Mouse (Mus musculus): Measurements from ENCODE around the gene Abcc1.

The Abcc1 gene

GRCm38 (mm10) chr16:14361362-14362098 is at the start of gene Abcc1:
TSS of gene Abcc1 (plus strand) at chr16:14361558.
- DNase-seq (ENCODE audit: low spot score in 2 of 2): peak; percentile 44 to 46

GRCm38 (mm10) chr16:14312914-14313313 is 48.4 kb upstream of the Abcc1 start:
- DNase-seq (ENCODE audit: low spot score in 2 of 2): no peak

DNA sequence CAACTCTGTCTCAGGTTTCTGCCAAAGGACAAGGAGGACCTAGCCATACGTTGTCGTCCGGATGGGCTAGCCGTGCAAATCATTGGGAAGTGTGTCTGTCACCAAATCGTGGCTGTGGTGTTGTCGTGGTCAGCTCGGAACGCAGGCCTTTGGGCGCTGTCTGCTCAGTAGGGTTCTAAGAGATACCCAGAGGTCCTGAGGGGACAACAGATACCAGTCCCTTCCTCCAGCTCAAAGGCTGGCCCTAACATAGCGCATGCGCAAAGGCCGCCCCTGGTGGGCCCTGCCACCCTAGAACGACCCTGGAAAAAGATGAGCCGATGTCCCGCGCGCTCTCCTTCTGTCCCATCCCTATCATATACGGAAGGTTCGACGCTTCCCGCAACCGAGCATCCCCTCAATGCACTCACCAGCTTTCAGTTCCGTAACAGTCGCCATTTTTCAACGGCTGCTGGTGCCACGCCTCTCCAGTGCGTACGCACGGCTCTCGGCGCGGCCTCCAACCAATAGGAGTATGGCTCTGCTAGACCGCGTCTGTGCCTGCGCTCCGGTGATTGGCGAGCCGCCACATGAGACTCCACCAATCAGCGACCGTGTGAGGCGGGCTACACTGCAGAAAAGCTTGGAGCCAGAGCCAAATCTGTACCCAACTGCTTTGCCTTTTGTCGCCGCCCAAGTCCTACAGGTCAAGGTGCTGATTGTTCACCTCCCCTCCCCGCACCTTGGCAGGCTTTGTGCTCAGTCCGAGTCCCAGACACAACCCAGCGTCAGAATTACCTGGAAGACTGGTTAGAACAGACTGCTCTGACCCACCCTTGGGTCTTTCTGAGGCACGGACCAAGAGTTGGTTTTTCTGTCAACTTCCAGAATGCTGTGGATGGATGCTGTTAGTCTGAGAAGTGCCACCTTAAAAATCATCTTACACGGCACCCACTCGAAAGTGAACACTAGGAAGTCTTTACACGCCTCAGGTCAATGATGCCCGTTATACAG is 44.2 kb upstream of the Abcc1 start, which contains the start of gene Fopnl:
Gene Fopnl (minus strand): TSS at position 522 of the 993 bp plus-strand sequence.
- peak; percentile 88 to 93 for DNase-seq (ENCODE audit: low spot score in 2 of 2)

GRCm38 (mm10) chr16:14319681-14320080 is 41.7 kb upstream of the Abcc1 start:
- no peak for DNase-seq (ENCODE audit: low spot score in 2 of 2)

DNA sequence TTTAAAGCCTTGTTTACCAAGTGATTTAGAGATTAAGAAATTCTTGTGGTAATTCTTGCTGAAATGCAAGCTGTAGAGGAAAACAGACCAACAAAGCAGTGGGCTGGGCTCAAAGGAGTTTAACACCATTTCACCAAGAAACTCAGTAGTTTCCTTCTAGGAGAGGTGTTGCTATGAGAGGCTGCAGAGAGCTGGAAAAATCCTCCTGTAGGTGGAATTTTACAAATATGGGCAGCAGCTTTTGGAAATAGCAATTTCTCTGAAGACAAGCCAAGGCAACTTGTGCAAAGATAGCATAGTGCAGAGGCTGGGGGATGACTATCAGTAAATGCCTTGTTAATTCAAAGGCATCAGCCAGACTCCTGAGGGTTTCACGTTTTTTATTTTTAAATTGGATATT is 40.9 kb upstream of the Abcc1 start:
- no peak for DNase-seq (ENCODE audit: low spot score in 2 of 2)

DNA sequence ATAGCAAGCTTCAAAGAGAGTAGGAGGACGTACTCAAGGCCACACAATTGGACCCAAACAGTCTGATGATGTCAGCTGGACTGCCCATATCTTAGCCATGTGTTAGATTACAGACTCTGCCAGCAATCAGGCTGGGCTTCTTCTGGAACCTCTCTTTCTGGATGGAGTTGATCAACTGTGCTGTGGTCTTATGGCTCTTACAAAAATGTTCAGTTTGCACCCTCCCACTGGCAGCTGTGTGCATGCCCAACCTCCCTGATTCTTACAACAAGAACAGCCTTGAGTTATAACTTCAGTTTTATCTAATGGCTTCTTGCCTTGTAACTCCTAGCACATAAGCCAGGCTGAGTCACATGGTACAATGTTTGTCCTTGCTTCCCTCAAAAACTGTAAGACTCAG is 33.2 kb upstream of the Abcc1 start:
- no peak for DNase-seq (ENCODE audit: low spot score in 2 of 2)

- DNase-seq (ENCODE audit: low spot score in 2 of 2): no peak
Measured at GRCm38 (mm10) chr16:14344967-14345366, 16.4 kb upstream of the Abcc1 start.

- no peak for DNase-seq (ENCODE audit: low spot score in 2 of 2)
Measured at GRCm38 (mm10) chr16:14351571-14351970, 9.8 kb upstream of the Abcc1 start.

DNA sequence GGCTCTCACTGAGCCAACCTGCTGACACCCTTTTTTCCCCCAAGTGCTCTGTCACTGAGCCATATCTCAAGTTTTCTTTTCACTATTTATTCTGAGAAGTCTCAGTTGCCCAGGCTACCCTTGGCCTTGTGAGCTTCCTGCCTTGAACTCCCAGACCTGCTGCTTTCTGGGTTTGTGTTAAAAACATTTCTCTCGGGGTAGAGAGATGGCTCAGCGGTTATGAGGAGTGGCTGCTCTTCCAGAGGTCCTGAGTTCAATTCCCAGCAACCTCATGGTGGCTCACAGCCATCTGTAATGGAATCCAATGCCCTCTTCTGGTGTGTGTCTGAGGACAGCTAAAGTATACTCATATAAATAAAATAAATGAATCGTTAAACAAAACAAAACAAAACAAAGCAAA is 9.1 kb upstream of the Abcc1 start:
- DNase-seq (ENCODE audit: low spot score in 2 of 2): no peak

DNA sequence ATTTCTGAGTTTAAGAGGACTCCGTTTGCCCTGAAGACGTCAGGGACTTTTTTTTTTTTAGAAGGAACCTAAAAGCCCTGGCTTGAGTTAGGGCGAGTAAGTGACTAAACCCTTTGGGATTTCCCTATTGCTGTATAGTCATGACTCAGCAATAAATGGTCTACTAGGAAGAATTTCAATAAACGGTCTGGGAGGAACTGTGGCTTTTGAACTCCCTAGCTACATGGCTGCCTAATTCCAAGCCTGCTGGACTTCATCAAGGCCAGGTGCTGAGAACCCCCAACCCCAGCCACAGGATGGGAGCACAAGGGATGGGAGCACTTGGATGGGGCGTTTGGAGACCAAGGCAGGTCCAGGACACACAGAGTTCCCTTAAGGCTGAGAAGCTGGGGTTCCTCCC is 8.7 kb upstream of the Abcc1 start:
- no peak for DNase-seq (ENCODE audit: low spot score in 2 of 2)

GRCm38 (mm10) chr16:14357859-14358258 is 3.5 kb upstream of the Abcc1 start:
- no peak for DNase-seq (ENCODE audit: low spot score in 2 of 2)

GRCm38 (mm10) chr16:14358531-14358930 is 2.8 kb upstream of the Abcc1 start:
- DNase-seq (ENCODE audit: low spot score in 2 of 2): no peak

GRCm38 (mm10) chr16:14360931-14361330 is 427 bp upstream of the Abcc1 start:
- no peak for DNase-seq (ENCODE audit: low spot score in 2 of 2)

DNA sequence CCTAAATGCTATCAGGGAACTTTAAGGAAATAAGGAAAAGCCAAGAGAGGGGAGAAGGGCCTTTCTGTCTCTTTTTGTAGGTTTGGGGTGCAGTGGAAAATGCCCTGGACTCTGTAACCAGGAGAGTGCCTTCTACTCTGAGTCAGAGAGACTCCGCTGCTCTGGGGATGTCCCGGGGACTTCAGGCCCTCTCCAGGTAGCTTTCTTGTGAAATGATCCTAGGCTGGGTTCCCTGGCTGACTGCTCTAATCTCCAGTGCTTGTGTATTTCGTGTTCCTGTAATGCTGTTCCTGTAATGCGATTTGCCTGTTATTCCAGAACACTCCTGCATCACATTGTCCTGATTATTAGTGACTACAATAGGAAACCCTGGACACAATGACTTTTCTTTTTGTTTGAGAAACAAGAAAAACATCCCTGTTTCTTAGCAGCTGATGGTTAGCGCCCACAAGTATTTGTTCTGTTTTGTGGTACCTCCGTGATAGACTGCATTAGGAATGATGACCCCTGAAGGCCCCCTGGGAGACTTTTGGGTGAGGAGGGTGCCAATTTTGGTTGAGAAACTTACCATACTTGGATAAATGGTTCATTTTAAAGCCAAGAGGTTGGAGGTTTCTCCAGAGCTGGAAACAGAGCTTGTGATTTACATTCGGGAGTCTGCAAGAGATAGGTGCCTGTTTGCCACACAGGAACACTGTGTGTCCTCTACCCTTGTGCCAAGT is 902 bp downstream of the Abcc1 start:
- DNase-seq (ENCODE audit: low spot score in 2 of 2): no peak

- no peak for DNase-seq (ENCODE audit: low spot score in 2 of 2)
Measured at GRCm38 (mm10) chr16:14363496-14363895, 2.1 kb downstream of the Abcc1 start.

DNA sequence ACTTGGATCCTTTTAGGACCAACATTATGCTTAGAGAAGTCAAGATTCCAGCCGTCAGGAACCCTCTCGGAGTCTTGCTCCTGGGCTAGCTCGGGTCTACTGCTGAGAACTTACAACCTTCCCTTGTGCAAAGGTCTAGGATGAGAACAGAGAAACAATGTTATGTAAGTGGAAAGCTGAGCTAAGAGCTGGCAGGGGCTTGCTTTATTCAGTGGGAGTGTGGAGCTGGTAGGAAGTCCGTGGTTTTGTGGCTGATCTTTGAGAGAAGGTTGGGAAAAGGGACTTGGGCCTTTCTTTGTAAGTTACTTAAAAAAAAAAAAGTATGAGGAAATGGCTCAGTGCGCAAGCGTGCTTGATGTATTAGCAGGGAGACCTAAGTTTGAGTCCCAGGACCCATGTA is 2.7 kb downstream of the Abcc1 start:
- no peak for DNase-seq (ENCODE audit: low spot score in 2 of 2)

- DNase-seq (ENCODE audit: low spot score in 2 of 2): no peak
Measured at GRCm38 (mm10) chr16:14365457-14365856, 4.1 kb downstream of the Abcc1 start.

DNA sequence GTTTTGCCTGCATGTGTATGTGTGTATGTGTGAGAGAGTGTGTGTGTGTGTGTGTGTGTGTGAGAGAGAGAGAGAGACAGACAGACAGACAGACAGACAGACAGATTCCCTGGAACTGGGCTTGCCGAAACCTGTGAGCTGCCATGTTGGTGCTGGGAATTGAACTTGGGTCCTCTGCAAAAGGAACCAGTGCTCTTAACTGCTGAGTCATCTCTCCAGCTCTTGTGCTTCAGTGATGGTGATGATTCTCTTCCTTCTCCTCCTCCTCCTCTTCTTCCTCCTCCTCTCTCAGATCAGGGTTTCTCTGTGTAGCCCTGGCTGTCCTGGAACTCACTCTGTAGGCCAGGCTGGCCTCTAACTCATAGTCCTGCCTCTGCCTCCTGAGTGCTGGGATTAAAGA is 4.7 kb downstream of the Abcc1 start:
- DNase-seq (ENCODE audit: low spot score in 2 of 2): no peak

DNA sequence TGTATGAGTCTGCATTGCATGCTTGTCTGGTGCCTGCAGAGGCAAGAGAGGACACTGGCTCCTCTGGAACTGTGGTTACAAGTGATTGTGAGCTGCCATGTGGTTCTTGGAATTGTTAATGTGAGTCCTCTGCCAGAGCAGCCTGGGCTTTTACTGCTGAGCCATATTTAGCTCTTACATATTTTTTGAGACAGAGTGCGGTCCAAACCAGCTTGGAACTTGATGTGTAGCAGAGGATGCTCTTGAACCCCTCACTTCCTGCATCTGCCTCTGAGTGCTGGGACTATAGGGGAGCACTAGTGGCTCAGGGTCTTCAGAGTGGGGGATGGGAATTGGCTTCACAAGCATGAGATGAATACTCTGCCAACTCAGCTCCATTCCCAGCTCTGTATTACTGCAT is 10.0 kb downstream of the Abcc1 start:
- DNase-seq (ENCODE audit: low spot score in 2 of 2): no peak

- DNase-seq (ENCODE audit: low spot score in 2 of 2): no peak
Measured at GRCm38 (mm10) chr16:14372382-14372781, 11.0 kb downstream of the Abcc1 start.

- no peak for DNase-seq (ENCODE audit: low spot score in 2 of 2)
Measured at GRCm38 (mm10) chr16:14372817-14373301, 11.5 kb downstream of the Abcc1 start.

- DNase-seq (ENCODE audit: low spot score in 2 of 2): no peak
Measured at GRCm38 (mm10) chr16:14375942-14376341, 14.6 kb downstream of the Abcc1 start.
